Mouse (Mus musculus): ENCODE measurements around the gene Zfyve1.

DNA sequence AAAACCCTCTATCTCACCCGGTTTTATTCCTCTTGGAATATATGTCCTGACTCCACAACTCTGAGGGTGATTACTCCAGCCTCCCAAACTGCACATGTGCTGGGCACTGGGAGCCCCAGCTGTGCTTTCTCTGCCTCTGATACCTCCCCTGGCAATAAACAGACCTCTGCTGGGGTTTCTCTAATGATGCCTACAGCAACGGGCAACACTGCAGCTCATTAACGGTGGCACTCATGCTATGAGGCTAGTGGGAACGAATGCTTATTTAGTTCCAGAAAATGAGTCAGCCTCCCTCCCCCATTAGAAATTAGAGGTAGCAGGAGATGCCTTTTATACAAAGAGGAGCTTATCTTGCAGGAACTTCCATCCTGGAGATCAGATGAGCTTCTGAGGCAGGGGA, 84.2 kb downstream of the Zfyve1 start:
- no peak for TF ChIP-seq ZMIZ1 (IDR thresholded peaks at IDR 0.05; ENCODE audit: low read depth, low read length)
- no peak for TF ChIP-seq MAFK (IDR thresholded peaks at IDR 0.05; ENCODE audit: borderline replicate concordance, low read depth, low read length)
- no peak for TF ChIP-seq CTCF (IDR thresholded peaks at IDR 0.05 in 2 of 3, conservative IDR thresholded peaks at IDR 0.05 in 1 of 3; ENCODE audit: control insufficient read depth in 1 of 3, insufficient read depth in 1 of 3, low read depth in 2 of 3, low read length in 3 of 3, poor library complexity in 1 of 3, severe bottlenecking in 1 of 3)
- TF ChIP-seq MYB (IDR thresholded peaks at IDR 0.05; ENCODE audit: low read depth, low read length): no peak
- no peak for TF ChIP-seq SIN3A (IDR thresholded peaks at IDR 0.05; ENCODE audit: low read length)
- no peak for TF ChIP-seq POLR2A (IDR thresholded peaks at IDR 0.05; ENCODE audit: control insufficient read depth in 1 of 2, insufficient read depth in 1 of 2, low read depth in 1 of 2, low read length in 2 of 2, poor library complexity in 1 of 2)
